Mouse (Mus musculus) ES-E14 (cell line): ENCODE results near the gene Ap3d1. TPM values are rescaled to one million over a fixed set of nuclear protein-coding genes. Genes with fewer than 3 reads are reported as not detected.
A peak's percentile ranks its signal among the peaks of the same experiment; 100 is the strongest.

ENCODE experiments used
- DNase-seq: peaks from one replicate; pipeline ENCODE4 v3.0.0-alpha.2; 2013; ENCODE audit warnings: low read depth, low spot score
- H3K27ac ChIP-seq: 2 replicates; pipeline ENCODE4 v1.5.1; 2012; ENCODE audit warnings: low read depth, mild to moderate bottlenecking, low read length, moderate library complexity, mixed read lengths; ENCODE audit not compliant: poor library complexity, insufficient read depth, severe bottlenecking
- H3K36me3 ChIP-seq: 2 replicates; pipeline ENCODE4 v1.6.1; 2012; ENCODE audit warnings: mild to moderate bottlenecking, low read length, moderate library complexity, mixed read lengths; ENCODE audit not compliant: control insufficient read depth, poor library complexity, insufficient read depth, severe bottlenecking
- H3K4me1 ChIP-seq, 2 experiments: fragments of 150-350 bp in 1 of 2; sonication (generic) in 1 of 2; 2 replicates each; pipeline ENCODE4 v1.6.1; 2012; ENCODE audit warnings: low read length in 2 of 2, mild to moderate bottlenecking in 1 of 2, mixed read lengths in 1 of 2; ENCODE audit not compliant: control insufficient read depth in 2 of 2, insufficient read depth in 2 of 2, poor library complexity in 1 of 2
- H3K4me3 ChIP-seq, 2 experiments: fragments of 150-350 bp in 1 of 2; sonication (generic) in 1 of 2; 2 replicates each; pipeline ENCODE4 v1.5.1; 2012; ENCODE audit warnings: low read length in 2 of 2, low read depth in 1 of 2, mild to moderate bottlenecking in 1 of 2, mixed read lengths in 1 of 2; ENCODE audit not compliant: insufficient read depth in 1 of 2, poor library complexity in 1 of 2, severe bottlenecking in 1 of 2
- H3K9ac ChIP-seq: 2 replicates; pipeline ENCODE4 v1.6.1; 2012; ENCODE audit warnings: low read depth, mild to moderate bottlenecking, low read length, mixed read lengths; ENCODE audit not compliant: poor library complexity, insufficient read depth, severe bottlenecking
- H3K9me3 ChIP-seq: fragments of 150-350 bp; sonication (generic); 2 replicates; pipeline ENCODE4 v1.6.1; 2012; ENCODE audit warnings: low read depth, mild to moderate bottlenecking, low read length; ENCODE audit not compliant: control insufficient read depth, insufficient read depth
- CHD2 ChIP-seq: IDR thresholded peaks from 2 replicates; pipeline ENCODE4 v1.6.1; 2014; ENCODE audit warnings: mild to moderate bottlenecking, low read depth, low read length, inconsistent platforms
- HCFC1 ChIP-seq: IDR thresholded peaks from 2 replicates; pipeline ENCODE4 v1.6.1; 2012; ENCODE audit warnings: low read length, inconsistent platforms, borderline replicate concordance; ENCODE audit not compliant: insufficient read depth
- MAFK ChIP-seq: IDR thresholded peaks from 2 replicates; pipeline ENCODE4 v1.6.1; 2014; ENCODE audit warnings: mild to moderate bottlenecking, low read depth, low read length, inconsistent platforms; ENCODE audit not compliant: insufficient read depth
- ZC3H11A ChIP-seq: IDR thresholded peaks from 2 replicates; pipeline ENCODE4 v1.6.1; 2012; ENCODE audit warnings: low read depth, mild to moderate bottlenecking, inconsistent platforms, low read length, borderline replicate concordance
- ZNF384 ChIP-seq: IDR thresholded peaks from 2 replicates; pipeline ENCODE4 v1.6.1; 2012; ENCODE audit warnings: low read depth, low read length, inconsistent platforms
- in situ Hi-C, 2 experiments: fragments of 600-800 bp; cut with MboI; formaldehyde crosslinking; loops; one replicate each; pipeline ENCODE4 v1.15.1; 2025; ENCODE audit warnings: low sequenced_read_pairs in 2 of 2, inconsistent platforms in 1 of 2; ENCODE audit not compliant: unreplicated experiment in 2 of 2
- total RNA-seq: library from RNA; depleted of rRNA; stranded (reverse); fragments of 300-350 nt; gene quantifications from 2 replicates; pipeline ENCODE4 v1.2.3, GENCODE M21; 2012

The Ap3d1 gene
- total RNA-seq, 1 experiment, result 74.8 TPM

DNA sequence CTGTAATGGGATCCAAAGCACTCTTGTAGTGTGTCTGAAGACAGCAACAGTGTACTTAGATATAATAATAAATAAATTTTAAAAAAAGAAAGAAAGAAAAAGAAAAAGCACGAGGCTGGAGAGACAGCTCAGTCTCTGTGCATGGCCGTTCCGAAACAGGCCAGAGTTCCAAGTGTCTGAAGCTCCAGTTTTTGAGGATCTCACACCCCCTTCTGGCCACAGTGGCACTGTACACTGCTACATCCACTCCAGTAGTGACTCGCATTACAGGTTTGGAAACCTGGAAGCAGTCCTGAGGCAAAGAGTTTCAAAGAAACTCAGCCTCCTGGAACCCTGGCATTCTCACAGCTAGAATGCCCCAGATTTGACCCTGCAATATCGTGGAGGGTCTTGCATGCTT, 54.2 kb downstream of the Ap3d1 start:
- no peaks in the 10 kb centered on the region for H3K9me3 ChIP-seq
- H3K27ac ChIP-seq, result no peak overlapping the region
- peak; percentile 68 for DNase-seq
- no peak overlapping the region for H3K9ac ChIP-seq
- TF ChIP-seq ZC3H11A, result 0 out of 2 replicates have a peak, but pooled peaks have one; percentile 14
- no peak for TF ChIP-seq CHD2
- no peak for TF ChIP-seq ZNF384
- TF ChIP-seq MAFK, result no peak
- TF ChIP-seq HCFC1, result no peak
- in situ Hi-C loops, result no loop called here
- peaks cover 0 to 9% of the 10 kb centered on the region in 2 experiments; a peak in 1 of 4 replicates for H3K4me1 ChIP-seq
- H3K36me3 ChIP-seq, result peaks cover 15% of the 10 kb centered on the region; the same call in 1 of the 2 replicates
- H3K4me3 ChIP-seq, result no peak overlapping the region

DNA sequence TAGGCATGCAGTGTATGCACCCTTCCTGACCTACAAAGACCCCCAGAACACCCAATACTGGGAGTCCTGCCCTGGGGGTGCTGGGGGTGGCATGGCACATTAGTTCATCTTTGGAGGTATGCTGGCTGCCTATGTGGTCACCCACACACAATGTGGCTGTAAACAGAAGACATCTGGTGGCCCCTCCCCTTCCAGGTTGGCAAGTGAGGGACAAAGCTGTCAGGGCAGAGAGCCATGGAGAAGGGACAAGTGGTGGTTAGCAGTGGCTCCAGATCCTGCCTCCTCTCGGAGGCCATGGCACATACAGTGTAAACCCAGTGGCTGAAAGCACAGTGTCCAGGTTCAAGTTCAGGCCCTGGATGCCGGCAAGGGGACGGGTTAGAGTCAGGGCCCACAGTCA, 55.4 kb downstream of the Ap3d1 start:
- no peak for DNase-seq
- Histone ChIP-seq H3K4me1 (peaks cover 0 to 5% of the 10 kb centered on the region in 2 experiments; a peak in 1 of 4 replicates), H3K9ac (no peak overlapping the region), H3K4me3 (no peak overlapping the region), H3K27ac (no peak overlapping the region), H3K36me3 (peaks cover 15% of the 10 kb centered on the region; the same call in 1 of the 2 replicates), H3K9me3 (no peaks in the 10 kb centered on the region)
- no peak for TF ChIP-seq ZNF384
- no peak for TF ChIP-seq CHD2
- TF ChIP-seq HCFC1, result no peak
- TF ChIP-seq MAFK, result no peak
- no peak for TF ChIP-seq ZC3H11A
- in situ Hi-C loops, result no loop called here

DNA sequence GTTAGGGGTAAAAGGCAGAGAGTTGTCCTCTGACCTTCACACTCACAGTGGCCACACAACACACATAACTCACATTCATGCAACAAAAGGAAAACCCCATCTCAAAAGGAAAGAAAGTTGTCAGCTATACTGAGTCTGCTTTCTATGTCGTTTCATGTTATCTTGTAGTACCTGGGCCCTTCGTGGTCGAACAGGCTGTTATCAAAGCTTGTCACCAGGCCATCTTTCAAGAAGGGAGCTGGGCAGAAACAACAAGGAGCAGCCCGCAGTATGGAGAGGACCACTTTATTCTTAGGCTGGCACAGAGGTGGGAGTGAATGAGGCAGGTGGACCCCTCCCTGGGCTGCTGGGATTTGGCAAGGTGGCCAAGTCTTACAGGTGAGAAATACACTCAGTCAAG, 57.1 kb downstream of the Ap3d1 start:
- DNase-seq, result no peak
- Histone ChIP-seq H3K27ac (no peak overlapping the region), H3K4me1 (no peaks in the 10 kb centered on the region), H3K9ac (no peak overlapping the region), H3K36me3 (peaks cover 8% of the 10 kb centered on the region; the same call in 1 of the 2 replicates), H3K4me3 (no peak overlapping the region), H3K9me3 (no peaks in the 10 kb centered on the region)
- no peak for TF ChIP-seq HCFC1
- TF ChIP-seq ZC3H11A, result no peak
- no peak for TF ChIP-seq MAFK
- TF ChIP-seq ZNF384, result no peak
- no peak for TF ChIP-seq CHD2
- in situ Hi-C loops, result no loop called here

DNA sequence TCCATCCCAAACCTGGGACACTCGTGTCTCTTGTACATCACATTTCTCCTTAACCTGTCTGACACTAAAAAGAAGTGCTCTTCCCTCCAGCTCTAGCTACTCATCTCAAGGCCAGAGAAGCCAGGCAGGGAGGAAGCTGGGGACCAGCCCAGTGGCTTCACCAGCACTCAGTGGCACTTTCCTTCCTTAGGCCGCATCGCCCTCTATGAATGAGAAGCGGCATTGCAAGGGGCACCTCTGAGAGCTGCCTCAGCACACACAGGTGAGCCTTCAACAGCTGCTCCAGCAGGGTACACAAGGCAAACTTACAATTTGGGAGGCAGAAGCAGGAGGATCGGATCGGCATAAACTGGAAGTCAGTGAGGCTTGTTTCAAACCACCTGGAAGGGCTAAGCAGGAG, 57.9 kb downstream of the Ap3d1 start:
- peaks cover 0 to 5% of the 10 kb centered on the region in 2 experiments; a peak in 1 of 4 replicates for H3K4me1 ChIP-seq
- DNase-seq, result no peak
- in situ Hi-C loops, result no loop called here
- H3K9ac ChIP-seq, result no peak overlapping the region
- no peaks in the 10 kb centered on the region for H3K9me3 ChIP-seq
- TF ChIP-seq MAFK (0 out of 2 replicates have a peak, but pooled peaks have one; percentile 13), ZC3H11A (peak; percentile 28; the same call in 1 of the 2 replicates), ZNF384 (no peak)
- H3K36me3 ChIP-seq, result peaks cover 7% of the 10 kb centered on the region; the same call in 1 of the 2 replicates
- H3K4me3 ChIP-seq, result no peak overlapping the region
- H3K27ac ChIP-seq, result no peak overlapping the region

DNA sequence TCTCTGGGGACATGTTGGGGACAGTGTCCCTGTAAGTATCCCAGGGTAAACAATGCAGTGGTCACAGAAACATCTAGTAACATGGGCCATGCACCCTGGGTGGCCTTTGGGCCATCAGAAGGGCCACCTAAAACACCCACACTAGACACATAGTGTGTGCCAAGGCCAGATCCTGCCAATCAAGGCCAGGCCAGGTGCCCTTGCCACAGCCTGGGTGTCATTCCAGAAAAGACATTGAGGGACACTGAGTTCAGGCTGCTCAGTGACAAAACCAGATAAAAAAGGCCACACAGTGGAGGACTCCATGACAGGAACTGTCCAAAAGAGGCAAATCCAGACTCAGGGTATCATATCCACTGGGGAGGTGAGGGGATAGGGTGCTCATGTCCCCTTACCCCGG, 58.4 kb downstream of the Ap3d1 start:
- Histone ChIP-seq H3K9me3 (no peaks in the 10 kb centered on the region), H3K36me3 (peaks cover 7% of the 10 kb centered on the region; the same call in 1 of the 2 replicates), H3K4me1 (peaks cover 0 to 9% of the 10 kb centered on the region in 2 experiments; a peak in 3 of 4 replicates), H3K27ac (no peak overlapping the region), H3K4me3 (no peak overlapping the region), H3K9ac (no peak overlapping the region)
- DNase-seq, result no peak
- no peak for TF ChIP-seq HCFC1
- no peak for TF ChIP-seq ZC3H11A
- no peak for TF ChIP-seq CHD2
- TF ChIP-seq ZNF384, result no peak
- TF ChIP-seq MAFK, result no peak
- in situ Hi-C loops, result no loop called here
